Mouse (Mus musculus) forebrain, embryonic 13.5 days (tissue): ENCODE measurements around the gene L3hypdh. TPM values are rescaled to one million over a fixed set of nuclear protein-coding genes. Genes with fewer than 3 reads are reported as not detected.

ENCODE experiments used
- microRNA-seq: library from miRNA; unstranded; fragments of <30 nt; microRNA quantifications from one replicate; pipeline ENCODE4, GENCODE M21; 2016
- polyA plus RNA-seq: library from polyadenylated mRNA; unstranded; fragments of >200 nt; fragmentation: Nextera tagmentation; extraction: Ambion mirVana; gene quantifications from 2 replicates; pipeline ENCODE4 v1.2.1, GENCODE M21; 2015

Gene L3hypdh
- polyA plus RNA-seq, 1 experiment from 2014 or later: 6.9 TPM

Small RNA genes within 50 kb of the gene (microRNA-seq; reads per million reads assigned to microRNA genes)
- gene Gm24466: not detected

Other genes with a start within 250 kb of the L3hypdh start
- 1.4 and 1.5 TPM in 2 replicates for gene Gpr135, start 14.3 kb downstream of the L3hypdh start, polyA plus RNA-seq
- 112 and 116 TPM in 2 replicates for gene Jkamp, start 150 bp upstream of the L3hypdh start, polyA plus RNA-seq
- gene Ccdc175, start 99.6 kb upstream of the L3hypdh start, polyA plus RNA-seq: 0.06 TPM in 1 of 2 replicates, not detected in the other